Mouse (Mus musculus): ENCODE data around the gene Ivns1abp.
"Not testable (repeated sequence)": the region's sequence is repeated elsewhere in the genome, so short reads cannot be mapped to it uniquely, and the experiment has no call there.

The Ivns1abp gene

GRCm38 (mm10) chr1:151344283-151345108 is at the start of gene Ivns1abp:
TSS of gene Ivns1abp (plus strand) at chr1:151344477.
- DNase-seq (ENCODE audit: low read depth): peak; percentile 94

DNA sequence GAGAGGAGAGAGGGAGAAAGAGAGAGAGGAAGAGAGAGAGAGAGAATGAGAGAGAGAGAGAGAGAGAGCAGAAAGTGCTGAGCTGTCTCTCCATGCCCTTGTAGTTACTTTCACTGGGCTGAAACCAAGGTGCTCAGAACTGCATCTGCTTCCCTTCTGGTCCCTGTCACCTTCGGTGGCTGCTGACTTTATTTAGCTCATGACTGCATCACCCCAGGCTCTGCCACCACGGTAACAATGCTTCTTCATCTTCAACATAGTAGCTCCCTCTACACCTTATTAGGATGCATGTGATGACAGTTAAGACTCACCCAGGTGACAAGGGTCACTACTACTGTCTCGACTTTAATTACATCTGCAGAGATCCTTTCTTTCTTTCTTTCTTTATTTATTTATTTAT is 48.8 kb upstream of the Ivns1abp start:
- no peak for DNase-seq (ENCODE audit: low read depth)

- no peak for DNase-seq (ENCODE audit: low read depth)
Measured at GRCm38 (mm10) chr1:151296621-151297020, 47.7 kb upstream of the Ivns1abp start.

- DNase-seq (ENCODE audit: low read depth): no peak
Measured at GRCm38 (mm10) chr1:151297025-151297424, 47.3 kb upstream of the Ivns1abp start.

DNA sequence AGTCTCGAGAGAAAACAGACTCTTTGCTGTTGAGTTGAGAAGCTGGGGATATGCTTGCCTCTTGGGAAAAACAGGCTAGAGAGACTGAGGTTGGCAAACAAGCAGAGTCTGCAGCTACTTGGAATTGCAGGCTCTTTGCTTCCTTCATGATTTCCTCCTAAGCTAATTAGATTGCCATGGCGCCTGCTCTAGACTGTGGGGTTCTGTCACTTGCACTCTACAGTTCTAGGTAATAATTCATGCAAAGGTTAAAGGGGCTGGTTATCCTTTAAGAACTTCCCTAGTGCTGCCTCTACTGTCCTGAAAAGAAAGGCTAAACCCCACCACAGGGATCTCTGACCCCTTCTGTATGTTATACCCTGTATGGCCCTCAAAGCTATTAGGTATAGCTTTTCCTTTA is 46.7 kb upstream of the Ivns1abp start:
- no peak for DNase-seq (ENCODE audit: low read depth)

- no peak for DNase-seq (ENCODE audit: low read depth)
Measured at GRCm38 (mm10) chr1:151301456-151301855, 42.8 kb upstream of the Ivns1abp start.

DNA sequence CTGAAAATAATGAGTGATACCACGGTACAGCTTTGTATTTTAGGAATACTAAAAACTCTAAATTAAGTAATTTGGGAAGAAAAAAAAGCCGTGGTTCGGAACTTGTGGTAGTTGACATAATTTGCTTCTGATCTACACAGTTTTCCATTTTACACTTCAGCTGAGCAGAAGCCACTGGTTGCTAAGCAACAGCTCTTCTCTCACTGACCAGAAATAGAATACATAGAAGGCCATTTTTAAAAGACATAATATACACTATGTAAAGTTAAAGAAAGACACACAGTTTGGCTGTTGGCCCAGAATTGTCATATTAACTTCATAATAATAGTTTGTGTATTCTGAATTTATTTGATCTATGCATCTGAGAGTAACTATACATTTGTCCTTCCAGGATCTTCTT is 42.4 kb upstream of the Ivns1abp start:
- DNase-seq (ENCODE audit: low read depth): no peak

DNA sequence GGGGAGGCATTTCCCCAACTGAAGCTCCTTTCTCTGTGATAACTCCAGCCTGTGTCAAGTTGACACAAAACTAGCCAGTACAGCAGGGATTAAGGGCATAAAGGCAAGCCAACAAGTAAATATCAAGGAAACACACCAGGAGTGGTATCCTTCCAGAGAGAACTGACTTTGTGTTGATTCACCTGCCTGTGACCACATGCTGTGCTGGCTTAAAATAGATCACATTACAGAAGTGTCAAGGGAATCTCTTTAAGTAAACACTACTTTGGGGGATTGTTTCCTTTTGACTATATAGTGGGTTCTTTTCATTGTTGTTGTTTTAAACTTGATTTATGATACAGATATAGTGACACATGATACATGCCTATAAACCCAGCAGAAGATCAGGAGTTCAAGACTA is 41.0 kb upstream of the Ivns1abp start:
- DNase-seq (ENCODE audit: low read depth): no peak

DNA sequence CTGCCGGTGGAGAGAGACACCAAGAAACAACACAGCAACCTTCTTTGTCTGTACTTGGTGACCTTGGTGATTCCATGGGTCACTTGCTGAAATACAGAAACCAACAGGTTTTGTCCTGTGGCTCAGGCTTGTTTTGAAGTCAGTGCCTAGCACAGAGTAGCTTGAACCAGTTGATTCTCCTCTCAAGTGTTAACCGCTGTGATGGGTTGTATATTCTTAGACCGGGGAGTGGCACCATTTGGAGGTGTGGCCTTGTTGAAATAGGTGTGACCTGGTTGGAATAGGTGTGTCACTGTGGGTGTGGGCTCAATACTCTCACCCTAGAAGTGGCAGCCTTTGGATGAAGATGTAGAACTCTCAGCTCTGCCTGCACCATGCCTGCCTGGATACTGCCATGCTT is 39.3 kb upstream of the Ivns1abp start:
- not testable (repeated sequence) for DNase-seq (ENCODE audit: low read depth)

GRCm38 (mm10) chr1:151307059-151307458 is 37.2 kb upstream of the Ivns1abp start:
- DNase-seq (ENCODE audit: low read depth): no peak

DNA sequence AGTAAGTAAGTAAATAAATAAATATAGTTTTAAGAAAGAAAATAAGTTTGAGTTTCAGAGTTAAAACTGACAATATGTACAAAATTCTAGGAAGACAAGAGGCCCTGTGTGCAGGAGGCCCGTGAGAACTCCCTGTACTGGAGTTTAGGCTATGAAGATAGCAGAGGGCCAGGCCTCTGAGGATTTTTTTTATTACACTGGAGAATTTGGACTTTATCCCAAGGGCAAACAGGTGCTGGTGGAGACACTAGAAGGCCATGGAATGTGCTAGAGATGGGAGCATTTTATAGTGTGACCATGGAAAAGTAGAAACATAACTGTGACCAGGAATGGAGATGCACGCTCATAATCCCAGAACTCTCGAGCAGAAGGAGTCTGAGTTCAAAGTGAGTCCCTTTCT is 36.5 kb upstream of the Ivns1abp start:
- DNase-seq (ENCODE audit: low read depth): no peak

GRCm38 (mm10) chr1:151308508-151308907 is 35.8 kb upstream of the Ivns1abp start:
- DNase-seq (ENCODE audit: low read depth): no peak

DNA sequence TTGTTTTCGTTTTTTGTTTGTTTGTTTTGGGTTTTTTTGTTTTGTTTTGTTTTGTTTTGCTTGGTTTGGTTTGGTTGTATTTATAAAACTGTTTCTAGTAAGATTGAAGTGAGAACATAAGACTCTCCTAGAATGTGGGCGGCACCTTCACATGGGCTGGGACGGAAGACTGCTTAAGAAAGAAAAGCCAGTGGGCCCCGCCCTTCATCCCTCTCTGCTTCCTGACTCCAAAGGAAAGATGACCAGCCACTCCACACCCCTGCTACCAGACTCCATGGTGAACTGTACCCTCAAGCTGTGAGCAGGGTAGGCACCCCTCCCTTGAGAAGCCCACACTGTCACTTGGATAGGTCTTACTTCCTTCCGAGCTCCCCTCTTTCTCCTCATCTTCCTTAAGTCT is 33.8 kb upstream of the Ivns1abp start:
- no peak for DNase-seq (ENCODE audit: low read depth)

DNA sequence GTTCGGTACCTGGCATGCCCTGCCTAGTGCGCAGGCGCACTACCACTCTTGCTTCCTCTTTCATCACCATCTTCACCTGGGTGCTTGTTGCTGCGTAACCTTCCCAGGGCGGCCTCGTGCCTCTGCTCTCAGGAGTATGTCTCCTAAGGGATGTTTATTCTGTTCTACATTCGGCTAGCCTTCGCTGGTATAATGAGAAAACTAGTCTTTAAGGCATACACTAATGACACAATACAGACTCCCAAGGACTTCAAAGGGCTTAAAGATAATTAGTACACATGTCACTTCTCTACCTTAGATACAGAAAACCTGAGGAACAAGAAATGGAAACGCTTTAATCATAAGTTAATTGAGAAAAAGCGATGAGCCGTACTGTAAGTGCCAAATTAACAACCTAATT is 32.9 kb upstream of the Ivns1abp start:
- no peak for DNase-seq (ENCODE audit: low read depth)

DNA sequence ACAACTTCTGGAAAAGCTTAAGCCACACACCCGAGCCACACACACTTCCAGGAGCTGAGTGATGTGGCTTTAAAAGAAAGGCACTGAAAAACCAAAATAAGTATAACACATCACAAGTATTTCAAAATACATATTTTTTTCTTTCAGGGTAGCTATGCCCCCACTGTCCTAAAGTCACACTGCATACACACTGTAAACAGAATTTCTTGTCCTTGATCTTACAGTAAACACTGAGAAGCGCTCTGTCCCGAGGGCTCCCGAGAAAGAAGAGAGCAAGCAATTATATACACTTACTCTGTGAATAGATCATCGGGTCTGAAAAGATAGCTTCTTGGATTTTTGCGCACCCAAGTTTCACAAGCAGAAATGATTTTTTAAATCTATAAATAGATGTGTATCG is 25.0 kb upstream of the Ivns1abp start:
- DNase-seq (ENCODE audit: low read depth): no peak

- DNase-seq (ENCODE audit: low read depth): no peak
Measured at GRCm38 (mm10) chr1:151320408-151320807, 23.9 kb upstream of the Ivns1abp start.

DNA sequence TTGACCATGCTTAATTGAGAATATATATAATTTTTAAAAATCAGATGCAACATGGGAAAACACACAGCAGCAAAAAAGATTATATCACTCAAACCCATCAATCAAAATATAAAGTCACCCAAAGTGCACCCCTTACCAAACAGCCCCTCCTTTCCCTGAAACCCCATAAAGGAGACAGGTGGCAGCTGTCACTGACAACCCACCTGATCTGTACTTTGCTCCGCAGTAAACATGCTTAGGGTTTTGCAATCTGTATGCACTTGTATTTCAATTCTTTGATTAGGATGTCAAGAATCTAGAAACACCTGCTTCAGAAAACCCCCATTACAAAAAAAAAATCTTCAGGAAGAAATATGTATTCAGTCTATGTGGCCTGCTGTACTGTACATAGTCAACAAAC is 18.9 kb upstream of the Ivns1abp start:
- DNase-seq (ENCODE audit: low read depth): no peak

DNA sequence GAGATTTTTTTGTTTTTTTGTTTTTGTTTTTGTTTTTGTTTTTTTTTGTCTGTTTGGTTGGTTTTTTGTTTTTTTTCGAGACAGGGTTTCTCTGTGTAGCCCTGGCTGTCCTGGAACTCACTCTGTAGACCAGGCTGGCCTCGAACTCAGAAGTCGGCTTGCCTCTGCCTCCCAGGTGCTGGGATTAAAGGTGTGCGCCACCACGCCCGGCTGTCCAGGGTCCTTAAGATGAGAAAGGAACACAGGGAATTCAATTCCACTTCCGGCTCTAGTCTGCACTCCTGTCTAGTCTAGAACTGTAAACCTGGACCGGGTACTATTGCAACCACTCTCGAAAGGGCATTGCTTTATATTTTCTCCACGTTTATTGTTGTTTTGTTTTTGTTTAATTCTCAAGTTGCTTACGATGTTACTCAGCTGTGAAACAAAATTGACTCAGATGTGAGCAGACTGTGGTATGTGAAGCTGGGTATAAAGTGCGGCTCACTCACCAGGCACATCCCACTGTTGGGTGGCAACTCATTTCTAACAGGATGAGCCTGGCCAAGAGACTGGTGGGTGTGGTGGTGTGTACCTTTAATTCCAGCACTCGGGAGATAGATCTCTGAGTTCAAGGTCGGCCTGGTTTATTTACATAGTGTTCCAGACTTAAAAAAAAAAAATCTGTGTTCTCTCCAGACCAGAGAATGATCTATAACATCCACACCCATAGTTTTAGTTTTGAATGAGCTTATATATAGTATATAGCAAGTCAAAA is 15.8 kb upstream of the Ivns1abp start:
- DNase-seq (ENCODE audit: low read depth): no peak

- DNase-seq (ENCODE audit: low read depth): no peak
Measured at GRCm38 (mm10) chr1:151329601-151330000, 14.7 kb upstream of the Ivns1abp start.

DNA sequence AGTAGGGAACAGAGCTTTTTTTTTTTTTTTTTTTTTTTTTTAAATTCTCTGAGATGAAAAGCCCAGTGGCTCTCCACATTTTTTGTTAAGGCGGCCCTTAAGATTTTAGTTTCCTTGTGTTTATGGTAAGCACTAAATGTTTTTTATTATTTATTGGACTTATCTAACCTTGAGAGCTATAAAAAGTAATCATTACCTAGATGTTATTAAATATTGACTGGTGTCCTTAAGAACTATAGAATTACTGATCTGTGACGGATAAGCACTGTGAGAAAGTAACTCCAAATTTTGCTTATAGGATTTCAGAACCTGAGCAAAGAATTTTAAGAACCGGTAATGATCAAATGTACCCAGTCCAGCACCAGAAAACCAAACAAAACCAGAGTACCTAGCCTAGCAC is 11.5 kb upstream of the Ivns1abp start:
- no peak for DNase-seq (ENCODE audit: low read depth)

- no peak for DNase-seq (ENCODE audit: low read depth)
Measured at GRCm38 (mm10) chr1:151338234-151338633, 6.0 kb upstream of the Ivns1abp start.

GRCm38 (mm10) chr1:151338941-151339340 is 5.3 kb upstream of the Ivns1abp start:
- no peak for DNase-seq (ENCODE audit: low read depth)

- no peak for DNase-seq (ENCODE audit: low read depth)
Measured at GRCm38 (mm10) chr1:151341321-151342044, 2.8 kb upstream of the Ivns1abp start.

Measured in c-Kit-positive CD71-positive TER-119-negative erythroid progenitor cells, embryonic 14.5 days (primary cell).